Mouse (Mus musculus) forebrain, postnatal 0 days (tissue): ENCODE results near the gene Top2b. TPM values are rescaled to one million over a fixed set of nuclear protein-coding genes. Genes with fewer than 3 reads are reported as not detected.

Source experiments
- ATAC-seq: fragments of 200-750 bp; cut with Nextera tagmentation; 2 replicates; pipeline ENCODE4 v1.8.0; 2017; ENCODE audit warnings: mild to moderate bottlenecking, moderate library complexity
- DNase-seq: peaks from one replicate; pipeline ENCODE4 v3.0.0-alpha.2; 2015
- H3K27ac ChIP-seq: fragments of 300-500 bp; sonication (generic); 2 replicates; pipeline ENCODE4 v1.5.1; 2014; ENCODE audit warnings: low read depth, mild to moderate bottlenecking, antibody characterized with exemption, low read length, moderate library complexity, mixed read lengths
- H3K27me3 ChIP-seq: fragments of 300-500 bp; sonication (generic); 2 replicates; pipeline ENCODE4 v1.6.1; 2014; ENCODE audit warnings: mild to moderate bottlenecking, low read length, mixed read lengths; ENCODE audit not compliant: insufficient read depth
- H3K36me3 ChIP-seq: fragments of 300-500 bp; sonication (generic); 2 replicates; pipeline ENCODE4 v1.6.1; 2014; ENCODE audit warnings: mild to moderate bottlenecking, moderate library complexity; ENCODE audit not compliant: insufficient read depth
- H3K4me1 ChIP-seq: fragments of 300-500 bp; sonication (generic); 2 replicates; pipeline ENCODE4 v1.6.1; 2014; ENCODE audit warnings: antibody characterized with exemption; ENCODE audit not compliant: insufficient read depth
- H3K4me2 ChIP-seq: fragments of 300-500 bp; sonication (generic); 2 replicates; pipeline ENCODE4 v1.6.1; 2014; ENCODE audit warnings: low read depth, mild to moderate bottlenecking, moderate library complexity
- H3K4me3 ChIP-seq: fragments of 300-500 bp; sonication (generic); 2 replicates; pipeline ENCODE4 v1.5.1; 2014; ENCODE audit warnings: low read depth, low read length, mixed read lengths
- H3K9ac ChIP-seq: fragments of 300-500 bp; sonication (generic); 2 replicates; pipeline ENCODE4 v1.6.1; 2014; ENCODE audit warnings: mild to moderate bottlenecking
- H3K9me3 ChIP-seq: fragments of 300-500 bp; sonication (generic); 2 replicates; pipeline ENCODE4 v1.6.1; 2016; ENCODE audit warnings: low read length
- CTCF ChIP-seq: sonication (generic); IDR thresholded peaks from 2 replicates; pipeline ENCODE4 v1.5.1; 2016; ENCODE audit warnings: antibody characterized with exemption, control low read depth, low read depth
- WGBS: fragments of 180-500 bp; shearing (Covaris S2); extraction: QIAGEN DNeasy Blood & Tissue Kit; methylation state at CpG from one replicate; pipeline ENCODE4 v1.1.7; 2014; 5-methylcytosine and 5-hydroxymethylcytosine counted together
- polyA plus RNA-seq: library from polyadenylated mRNA; unstranded; fragments of >200 nt; fragmentation: Nextera tagmentation; extraction: Ambion mirVana; gene quantifications from 2 replicates; pipeline ENCODE4 v1.2.1, GENCODE M21; 2015
- total RNA-seq: library from RNA; depleted of rRNA; stranded (reverse); fragments of >200 nt; gene quantifications from 2 replicates; pipeline ENCODE4 v1.2.3, GENCODE M21; 2014

Gene Top2b
- total and polyA plus RNA-seq, 2 experiments from 2014 or later: 52.8 to 198 TPM

- DNase-seq (peak; percentile 79), ATAC-seq (peak; percentile 56)
- no peak overlapping the region for H3K4me2 ChIP-seq
- H3K36me3 ChIP-seq: peaks cover 15% of the 10 kb centered on the region
- no peaks in the 10 kb centered on the region for H3K4me1 ChIP-seq
- no peak overlapping the region for H3K27ac ChIP-seq
- WGBS: 51% methylated on average over 3 of the region's 3 CpGs
- H3K9ac ChIP-seq: no peak overlapping the region
- no peaks in the 10 kb centered on the region for H3K27me3 ChIP-seq
- peak; percentile 87 for TF ChIP-seq CTCF
- no peaks in the 10 kb centered on the region for H3K9me3 ChIP-seq
- H3K4me3 ChIP-seq: no peak overlapping the region
These were observed 69.6 kb downstream of the Top2b start for GRCm38 (mm10) chr14:16434396-16435171.

GRCm38 (mm10) chr14:16437386-16437785 lies 72.4 kb downstream of the Top2b start:
- no peaks in the 10 kb centered on the region for H3K27me3 ChIP-seq
- H3K4me2 ChIP-seq: no peak overlapping the region
- no peaks in the 10 kb centered on the region for H3K4me1 ChIP-seq
- H3K9me3 ChIP-seq: no peaks in the 10 kb centered on the region
- H3K4me3 ChIP-seq: no peak overlapping the region
- peaks cover 3% of the 10 kb centered on the region; the same call in 1 of the 2 replicates for H3K36me3 ChIP-seq
- ATAC-seq: no peak
- no peak overlapping the region for H3K9ac ChIP-seq
- no peak for TF ChIP-seq CTCF
- WGBS: 93% methylated on average over 4 of the region's 4 CpGs
- DNase-seq: no peak
- H3K27ac ChIP-seq: no peak overlapping the region

GRCm38 (mm10) chr14:16439385-16440126 lies 74.6 kb downstream of the Top2b start:
- ATAC-seq (0 out of 2 replicates have a peak, but pooled peaks have one; percentile 16), DNase-seq (no peak)
- Histone ChIP-seq H3K27ac (no peak overlapping the region), H3K9me3 (no peaks in the 10 kb centered on the region), H3K9ac (no peak overlapping the region), H3K36me3 (no peaks in the 10 kb centered on the region), H3K4me3 (no peak overlapping the region), H3K27me3 (no peaks in the 10 kb centered on the region), H3K4me2 (no peak overlapping the region), H3K4me1 (no peaks in the 10 kb centered on the region)
- no peak for TF ChIP-seq CTCF
- 61% methylated on average over 6 of the region's 6 CpGs for WGBS

- Histone ChIP-seq H3K27me3 (no peaks in the 10 kb centered on the region), H3K4me1 (no peaks in the 10 kb centered on the region), H3K4me2 (no peak overlapping the region), H3K4me3 (no peak overlapping the region), H3K9me3 (no peaks in the 10 kb centered on the region), H3K9ac (no peak overlapping the region), H3K36me3 (no peaks in the 10 kb centered on the region), H3K27ac (no peak overlapping the region)
- no peak for TF ChIP-seq CTCF
- DNase-seq: no peak
- WGBS: 90% methylated on average over 4 of the region's 4 CpGs
- ATAC-seq: no peak
These were observed 79.9 kb downstream of the Top2b start for GRCm38 (mm10) chr14:16444859-16445258.

GRCm38 (mm10) chr14:16447587-16447986 lies 82.6 kb downstream of the Top2b start:
- H3K4me2 ChIP-seq: no peak overlapping the region
- DNase-seq (no peak), ATAC-seq (peak; percentile 63)
- H3K27ac ChIP-seq: no peak overlapping the region
- H3K4me1 ChIP-seq: no peaks in the 10 kb centered on the region
- WGBS: 35% methylated on average over 3 of the region's 3 CpGs
- H3K4me3 ChIP-seq: no peak overlapping the region
- no peaks in the 10 kb centered on the region for H3K27me3 ChIP-seq
- H3K9me3 ChIP-seq: no peaks in the 10 kb centered on the region
- TF ChIP-seq CTCF: peak; percentile 40; the same call in 1 of the 2 replicates
- no peak overlapping the region for H3K9ac ChIP-seq
- H3K36me3 ChIP-seq: no peaks in the 10 kb centered on the region

GRCm38 (mm10) chr14:16448269-16448987 lies 83.4 kb downstream of the Top2b start:
- no peak for TF ChIP-seq CTCF
- DNase-seq (no peak), ATAC-seq (no peak; the same call in 1 of the 2 replicates)
- no peaks in the 10 kb centered on the region for H3K27me3 ChIP-seq
- H3K4me2 ChIP-seq: no peak overlapping the region
- no peak overlapping the region for H3K9ac ChIP-seq
- no peak overlapping the region for H3K27ac ChIP-seq
- H3K9me3 ChIP-seq: no peaks in the 10 kb centered on the region
- H3K36me3 ChIP-seq: no peaks in the 10 kb centered on the region
- H3K4me1 ChIP-seq: no peaks in the 10 kb centered on the region
- WGBS: 22% methylated on average over 4 of the region's 4 CpGs
- H3K4me3 ChIP-seq: no peak overlapping the region
